Mouse (Mus musculus): ENCODE measurements at regions not wholly inside any gene's neighbourhood (a gene's known extent, or its start where the extent isn't known, plus 50 kb on each side); places are given as distances from the start of the nearest gene placed in this dataset.

- TF ChIP-seq POLR2A (IDR thresholded peaks at IDR 0.05; ENCODE audit: extremely low read depth, insufficient read depth, low read length) (no peak), CTCF (IDR thresholded peaks at IDR 0.05; ENCODE audit: low read depth, low read length) (no peak)
These were observed 94.6 kb upstream of the Ttc29 start for GRCm38 (mm10) chr8:78118493-78118892.
